Mouse (Mus musculus) cerebral cortex, adult 2 months (tissue): ENCODE data around the gene 9530053A07Rik.

Experiments
- WGBS: fragments of 180-500 bp; shearing (Covaris S2); methylation state at CpG from one replicate; pipeline ENCODE4 v1.1.7; 2018; 5-methylcytosine and 5-hydroxymethylcytosine counted together

The 9530053A07Rik gene

DNA sequence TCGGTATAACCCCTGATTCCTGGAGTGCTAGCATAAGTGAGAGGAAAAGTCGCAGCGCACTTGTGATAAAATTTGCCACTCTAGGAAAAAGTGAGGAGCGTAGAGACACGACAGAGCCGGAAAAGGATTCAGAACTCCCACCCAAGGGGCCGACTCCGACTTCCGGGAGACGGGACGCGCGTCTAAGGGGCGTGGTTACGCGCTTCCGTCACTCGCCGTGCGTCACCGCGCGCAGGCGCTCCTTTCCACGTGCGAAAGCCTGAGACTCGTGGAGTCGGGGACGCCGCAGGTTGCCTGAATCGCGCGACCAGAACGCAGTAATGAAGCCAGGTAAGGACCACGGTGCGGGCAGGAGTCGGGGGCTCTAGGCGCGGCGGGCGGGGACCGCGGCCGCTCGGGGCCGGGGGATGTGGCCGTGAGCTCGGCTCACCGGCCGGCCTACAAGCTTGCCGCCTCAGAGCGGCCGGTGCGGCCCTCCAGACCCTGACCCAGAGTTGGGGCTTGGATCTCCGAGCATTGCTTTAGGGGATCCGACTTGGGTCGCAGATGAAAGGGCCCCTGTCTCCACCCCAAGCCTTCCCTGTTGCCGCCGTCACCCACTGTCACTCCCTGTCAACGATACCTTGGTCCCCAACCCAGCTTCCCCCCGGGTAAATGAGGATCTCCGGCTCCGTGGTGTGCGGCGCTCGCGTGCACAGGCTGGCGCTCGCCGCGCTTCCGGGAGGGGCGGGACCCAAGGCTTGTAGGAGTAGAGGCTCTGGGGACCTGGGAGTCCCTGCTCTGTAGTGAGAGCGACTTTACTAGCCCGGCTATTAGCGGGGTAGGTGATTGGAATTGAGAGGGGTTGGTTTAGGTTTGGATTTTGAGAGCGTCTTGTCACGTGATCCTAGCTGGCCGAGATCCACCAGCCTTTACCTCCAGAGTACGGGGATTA, 40.5 kb downstream of the 9530053A07Rik start, which contains the start of gene Fbl:
Gene Fbl (plus strand): TSS at position 222 of the 934 bp plus-strand sequence.
- WGBS = under 1% methylated on average over 80 of the region's 80 CpGs

DNA sequence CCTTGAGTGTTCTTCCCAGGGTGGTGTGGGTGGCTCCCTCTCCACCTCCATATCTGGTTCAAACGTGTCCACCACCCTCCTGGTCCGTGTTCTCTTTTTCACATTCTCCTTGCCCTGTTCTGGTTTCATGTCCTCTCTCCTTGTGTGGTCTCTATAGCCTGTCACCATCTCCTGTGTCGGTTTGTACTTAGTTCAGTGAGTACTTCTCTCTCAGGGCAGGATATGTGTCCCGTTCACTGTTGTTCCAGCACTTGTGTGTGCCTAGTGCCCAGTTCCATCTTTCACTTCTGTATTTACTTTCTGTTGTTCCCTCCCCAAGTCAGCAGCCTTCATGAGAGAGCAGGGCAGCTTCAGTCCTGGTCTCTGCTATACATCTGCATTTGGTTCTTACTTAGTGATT, 46.1 kb downstream of the 9530053A07Rik start:
- WGBS = 65% methylated on average over 4 of the region's 4 CpGs

DNA sequence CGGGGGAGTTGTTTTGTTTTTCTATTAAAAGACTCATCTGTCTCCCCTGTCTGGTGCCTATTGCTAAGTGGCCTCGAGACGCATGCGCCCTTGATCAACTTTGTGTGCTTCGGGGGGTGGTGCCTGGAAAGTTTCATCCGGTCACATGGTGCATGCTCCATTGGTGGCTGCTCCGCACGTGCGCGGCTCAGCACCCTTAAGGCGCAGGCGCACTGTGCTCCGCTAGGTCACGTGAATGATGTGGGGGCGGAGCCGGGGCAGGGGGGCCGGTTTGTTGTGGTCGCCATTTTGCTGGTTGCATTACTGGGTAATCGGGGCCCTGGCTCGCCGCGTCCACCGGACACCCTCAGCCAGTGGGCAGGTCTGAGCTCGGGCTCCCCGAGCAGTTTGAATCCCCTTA, 50.0 kb downstream of the 9530053A07Rik start, which contains the start of gene Dyrk1b:
Gene Dyrk1b (plus strand): TSS at position 242 of the 400 bp plus-strand sequence.
- WGBS = 1% methylated on average over 25 of the region's 25 CpGs

DNA sequence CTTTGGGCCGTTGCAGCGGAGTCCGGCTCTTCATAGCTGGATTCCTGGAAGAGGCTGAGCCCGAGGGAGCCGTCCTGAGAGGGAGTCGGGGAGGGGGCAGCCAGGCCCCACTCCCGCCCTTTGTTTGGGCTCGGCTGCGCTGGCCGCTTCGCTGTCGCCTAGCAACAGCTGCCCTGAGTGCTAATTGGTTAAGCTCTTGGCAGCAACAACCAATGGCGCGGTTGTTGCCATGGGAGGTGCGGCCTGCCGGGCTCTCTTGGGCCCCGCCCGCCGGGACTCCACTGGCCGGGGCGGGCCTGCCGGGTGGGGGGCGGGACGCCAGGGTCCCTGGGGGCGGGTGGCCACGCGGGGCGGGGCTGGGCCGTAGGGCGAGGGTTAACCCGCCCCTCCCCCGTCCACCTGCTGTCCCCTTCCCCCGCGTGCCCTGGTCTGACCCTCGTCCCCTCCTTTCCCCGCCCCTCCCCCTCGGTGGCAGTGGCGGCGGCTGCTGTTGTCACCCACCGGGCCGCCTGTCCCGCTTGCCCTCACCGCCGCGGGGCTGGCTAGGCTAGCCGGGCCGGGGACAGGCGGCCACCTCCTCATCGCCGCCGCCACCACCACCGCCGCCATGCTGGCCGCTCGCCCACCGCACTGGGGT, 50.6 kb downstream of the 9530053A07Rik start:
- 2% methylated on average over 45 of the region's 56 CpGs for WGBS

DNA sequence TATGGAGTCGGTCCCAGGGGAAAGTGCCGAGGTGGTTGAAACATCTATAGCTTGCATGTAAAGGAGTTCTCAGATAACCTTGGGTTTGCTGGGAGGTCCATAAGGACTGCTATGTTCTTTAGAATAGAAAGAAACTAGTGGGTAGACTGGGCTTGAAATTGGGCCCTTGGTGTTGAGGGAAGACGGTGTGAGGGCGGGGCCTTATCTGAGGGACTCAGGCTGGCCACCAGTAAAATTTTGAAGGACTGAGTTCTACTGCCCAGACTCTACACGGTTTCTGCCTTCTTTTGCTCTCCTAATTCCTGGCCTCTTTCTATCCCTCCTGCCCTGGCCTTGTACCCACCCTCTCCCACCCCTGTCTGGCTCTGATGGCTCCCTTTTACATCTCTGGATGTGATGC, 51.6 kb downstream of the 9530053A07Rik start:
- WGBS = 48% methylated on average over 5 of the region's 5 CpGs

DNA sequence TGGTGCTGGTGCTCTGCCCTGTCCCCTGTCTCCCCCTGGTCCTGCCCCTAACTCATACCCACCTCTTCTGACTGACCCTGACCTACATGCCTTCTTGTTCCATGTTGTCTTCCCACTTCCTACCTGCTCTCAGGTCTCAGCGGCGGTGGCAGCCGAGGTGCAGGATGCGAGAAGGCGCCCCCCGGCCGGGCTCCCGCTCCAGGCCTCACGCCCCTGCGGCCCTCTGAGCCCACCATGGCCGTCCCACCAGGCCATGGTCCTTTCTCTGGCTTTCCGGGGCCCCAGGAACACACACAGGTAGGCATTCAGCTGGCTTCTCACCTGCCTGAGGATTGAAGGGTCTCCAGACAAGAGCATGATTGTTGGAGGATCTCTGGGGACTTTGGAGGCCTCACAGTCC, 52.1 kb downstream of the 9530053A07Rik start:
- 96% methylated on average over 12 of the region's 12 CpGs for WGBS

DNA sequence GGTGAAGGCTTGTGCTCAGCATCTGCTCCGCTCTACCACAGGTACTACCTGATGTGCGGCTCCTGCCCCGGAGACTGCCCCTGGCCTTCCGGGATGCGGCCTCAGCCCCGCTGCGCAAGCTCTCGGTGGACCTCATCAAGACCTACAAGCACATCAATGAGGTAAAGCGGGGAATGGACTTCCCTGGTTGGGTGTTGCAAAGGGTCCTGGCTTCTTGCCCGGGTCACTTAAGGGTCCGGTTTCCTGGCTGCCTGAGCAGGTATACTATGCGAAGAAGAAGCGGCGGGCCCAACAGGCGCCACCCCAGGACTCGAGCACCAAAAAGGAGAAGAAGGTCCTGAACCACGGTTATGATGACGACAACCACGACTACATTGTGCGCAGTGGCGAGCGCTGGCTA, 53.1 kb downstream of the 9530053A07Rik start:
- WGBS = 93% methylated on average over 22 of the region's 22 CpGs

DNA sequence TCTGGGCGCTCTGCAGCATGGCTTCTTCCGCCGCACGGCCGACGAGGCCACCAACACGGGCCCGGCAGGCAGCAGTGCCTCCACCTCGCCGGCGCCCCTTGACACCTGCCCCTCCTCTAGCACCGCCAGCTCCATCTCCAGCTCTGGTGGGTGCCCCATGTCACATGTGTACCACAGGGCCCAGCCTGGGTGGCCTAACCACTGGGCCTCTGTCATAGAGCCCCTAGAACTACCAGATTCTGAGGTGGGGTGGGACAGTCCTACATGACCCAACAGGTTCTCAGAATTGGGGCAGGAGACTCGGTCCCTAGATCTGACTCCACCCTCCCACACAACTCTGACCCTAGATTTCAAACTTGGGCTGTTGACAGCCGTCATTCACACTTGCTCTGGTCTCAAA, 56.6 kb downstream of the 9530053A07Rik start:
- 93% methylated on average over 14 of the region's 14 CpGs for WGBS

DNA sequence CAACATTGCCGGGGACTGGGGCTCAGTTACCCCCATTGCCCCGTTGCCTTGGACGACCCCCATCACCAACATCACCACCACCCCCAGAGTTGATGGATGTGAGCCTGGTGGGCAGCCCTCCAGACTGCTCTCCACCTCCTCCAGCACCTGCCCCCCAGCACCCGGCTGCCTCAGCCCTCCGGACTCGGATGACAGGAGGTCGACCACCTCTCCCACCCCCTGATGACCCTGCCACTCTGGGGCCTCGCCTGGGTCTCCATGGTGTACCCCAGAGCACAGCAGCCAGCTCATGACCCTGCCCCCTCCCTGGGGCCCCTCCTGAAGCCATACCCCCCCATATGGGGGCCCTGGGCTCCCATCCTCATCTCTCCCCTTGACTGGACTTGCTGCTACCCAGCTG, 57.4 kb downstream of the 9530053A07Rik start:
- 83% methylated on average over 8 of the region's 8 CpGs for WGBS

DNA sequence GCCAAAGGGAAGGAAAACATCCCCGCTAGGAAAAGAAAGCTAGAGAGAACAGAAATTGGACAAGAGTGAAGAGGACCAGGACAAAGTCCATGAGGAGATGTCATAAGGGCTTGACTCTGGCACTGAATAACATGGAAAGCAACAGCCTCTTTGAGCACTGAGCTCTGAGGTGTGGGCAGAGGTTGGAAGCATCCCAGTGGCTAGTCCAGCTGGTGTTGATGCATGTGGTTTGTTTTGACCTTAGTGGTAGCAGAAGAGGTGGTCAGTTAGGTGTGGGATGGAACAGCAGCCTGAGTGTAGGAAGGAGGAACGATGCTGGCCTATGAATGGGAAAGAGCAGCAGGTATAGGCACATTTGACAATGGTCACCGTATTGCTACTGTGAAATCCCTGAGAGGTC, 62.2 kb downstream of the 9530053A07Rik start:
- 86% methylated on average over 3 of the region's 3 CpGs for WGBS

DNA sequence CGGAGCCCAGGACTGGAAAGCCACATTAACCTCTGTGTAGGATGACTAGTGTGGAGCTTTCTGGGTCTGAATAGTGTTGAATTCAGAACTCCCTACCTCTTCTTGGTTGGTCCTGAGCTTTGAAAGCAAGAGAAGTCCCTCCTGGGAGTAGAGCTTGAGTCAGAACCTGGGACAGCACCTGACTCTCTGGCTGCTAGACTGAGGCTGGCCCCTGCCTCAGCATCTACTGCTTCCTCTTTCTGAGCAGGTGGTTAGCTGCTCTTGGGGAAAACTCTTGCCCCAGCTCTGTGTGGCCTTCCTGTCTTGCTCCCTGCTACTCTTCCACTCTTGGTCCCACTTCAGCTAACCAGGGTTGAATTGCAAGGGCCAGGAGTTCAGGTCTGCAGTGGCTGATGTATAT, 62.6 kb downstream of the 9530053A07Rik start:
- WGBS = 95% methylated on average over 1 of the region's 1 CpGs

DNA sequence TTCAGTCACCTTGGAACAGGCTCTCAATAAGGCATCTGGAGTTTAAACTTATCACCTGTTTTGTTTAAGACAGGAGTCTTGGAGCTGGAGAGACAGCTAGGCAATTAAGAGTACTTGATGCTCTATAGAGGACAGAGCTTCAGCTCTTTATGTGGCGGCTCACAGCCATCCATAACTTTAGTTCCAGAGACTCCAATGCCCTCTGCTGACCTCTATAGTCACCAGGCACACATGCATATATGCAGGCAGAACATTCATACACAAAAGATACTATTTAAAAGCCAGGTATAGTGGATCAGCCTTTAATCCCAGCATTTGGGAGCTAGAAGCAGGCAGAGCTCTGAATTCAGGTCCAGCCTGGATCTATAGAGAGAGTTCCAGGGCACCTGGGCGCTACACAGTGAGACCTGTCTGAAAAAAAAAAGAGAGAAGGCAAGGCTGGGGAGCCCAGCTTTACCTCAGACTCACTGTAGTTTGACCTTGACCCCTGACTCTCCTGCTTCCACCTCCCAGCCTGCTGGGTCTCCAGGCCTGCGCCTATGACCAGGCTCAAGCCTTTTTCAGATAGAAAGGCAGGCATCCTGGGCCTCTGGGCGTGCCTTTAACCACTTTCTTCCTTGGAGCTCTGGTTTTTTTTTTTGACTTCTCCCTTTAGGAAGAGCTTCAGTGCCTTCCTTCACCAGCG, 66.3 kb downstream of the 9530053A07Rik start:
- 88% methylated on average over 5 of the region's 5 CpGs for WGBS

DNA sequence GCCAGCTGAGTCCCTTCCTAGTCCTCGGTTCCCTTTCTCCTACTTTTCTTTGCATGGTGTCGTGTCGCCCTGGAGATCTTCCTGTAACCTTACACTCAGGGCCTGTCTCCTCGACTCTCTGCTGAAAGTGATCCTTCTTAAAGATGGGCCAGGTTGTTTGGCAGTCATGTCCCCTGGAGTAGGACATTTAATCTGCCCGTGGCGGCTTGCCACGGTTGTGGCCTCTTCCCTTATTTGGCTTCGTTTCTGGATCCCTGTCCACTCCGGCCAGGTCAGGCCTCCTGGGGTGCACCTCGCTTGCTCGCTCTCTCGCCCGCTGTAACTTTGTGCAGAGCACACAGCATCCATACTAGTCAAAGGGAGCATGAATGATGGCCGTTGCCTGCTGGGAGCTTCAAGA, 67.3 kb downstream of the 9530053A07Rik start:
- WGBS = 82% methylated on average over 14 of the region's 14 CpGs

DNA sequence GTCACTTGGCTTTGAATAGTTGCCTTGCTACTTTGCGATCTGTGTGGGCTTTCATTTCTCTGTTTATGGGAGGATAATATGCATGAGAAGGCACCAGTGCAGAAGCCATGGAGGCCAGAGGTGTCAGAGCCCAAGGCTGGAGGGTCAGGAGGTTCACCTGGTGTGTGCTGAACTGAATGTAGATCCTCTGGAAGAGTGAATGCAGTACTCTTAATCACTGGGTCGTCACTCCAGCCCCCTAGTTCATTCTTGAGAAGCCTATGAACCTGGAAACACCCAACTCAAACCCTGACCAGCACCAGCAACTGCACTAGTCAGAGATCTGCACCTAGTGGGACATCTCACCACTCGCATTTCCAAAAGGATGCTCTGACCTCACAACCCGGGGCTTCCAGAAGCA, 69.8 kb downstream of the 9530053A07Rik start:
- WGBS = 75% methylated on average over 4 of the region's 4 CpGs

DNA sequence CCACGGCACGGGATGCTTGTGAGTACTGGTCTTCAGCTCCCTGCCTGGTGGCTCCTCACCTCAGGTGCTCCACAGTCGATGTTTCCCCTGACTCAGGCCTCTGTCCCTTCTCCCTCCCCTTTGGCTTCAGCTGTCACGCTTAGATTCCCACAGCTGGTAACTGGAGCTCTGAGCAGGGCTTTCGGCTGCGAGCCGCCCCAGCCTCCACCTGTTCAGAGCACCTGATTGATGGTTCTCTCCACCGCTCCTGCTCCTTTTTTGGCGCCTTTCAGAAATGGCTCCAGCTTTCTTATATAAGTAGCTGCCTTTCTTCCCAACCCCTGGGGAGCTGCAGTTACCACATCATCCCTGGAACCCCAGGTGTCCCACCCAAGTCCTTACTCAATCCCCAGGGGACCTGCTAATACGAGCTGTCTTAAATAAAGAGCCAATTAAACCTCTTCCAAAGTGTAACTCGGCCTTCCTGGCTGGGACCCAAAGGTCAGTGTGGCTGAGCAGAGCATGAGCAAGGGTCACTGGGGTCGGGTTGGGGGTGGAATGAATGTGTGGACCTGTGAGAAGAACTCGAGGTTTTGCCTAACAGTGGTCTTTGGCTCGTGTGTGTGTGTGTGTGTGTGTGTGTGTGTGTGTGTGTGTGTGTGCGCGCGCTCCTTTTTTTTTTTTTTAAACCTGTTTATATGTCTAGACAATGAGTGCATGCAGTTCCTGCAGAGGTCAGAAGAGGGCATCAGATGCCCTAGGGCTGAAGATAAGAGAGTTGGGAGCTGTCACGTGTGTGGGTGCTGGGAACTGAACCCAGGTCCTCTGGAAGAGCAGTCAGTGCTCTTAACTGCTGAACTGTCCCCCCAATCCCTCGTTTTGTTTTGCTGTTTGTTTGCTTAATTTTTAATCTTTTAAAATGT, 74.2 kb downstream of the 9530053A07Rik start:
- 62% methylated on average over 19 of the region's 19 CpGs for WGBS

DNA sequence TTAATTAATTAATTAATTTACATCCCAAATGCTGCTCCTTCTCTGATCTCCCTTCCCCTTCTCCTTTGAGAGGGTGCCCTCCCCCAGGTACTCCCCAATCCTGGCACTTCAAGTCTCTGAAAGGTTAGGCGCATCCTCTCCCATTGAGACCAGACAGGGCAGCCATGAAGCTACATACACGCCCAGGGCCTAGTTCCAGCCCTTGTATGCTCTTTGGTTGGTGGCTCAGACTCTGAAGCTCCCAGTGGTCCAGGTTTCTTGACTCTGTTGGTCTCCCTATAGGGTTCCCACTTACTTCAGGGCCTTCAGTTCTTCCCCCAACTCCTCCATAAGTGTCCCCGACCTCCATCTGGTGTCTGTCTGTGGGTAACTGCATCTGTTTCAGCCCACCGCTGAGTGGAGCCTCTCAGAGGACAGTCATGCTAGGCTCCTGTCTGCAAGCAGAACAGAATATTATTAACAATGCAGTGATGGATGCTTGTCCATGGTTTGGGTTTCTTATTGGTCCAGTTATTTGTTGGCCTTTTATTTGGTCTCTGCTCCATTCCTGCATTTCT, 76.9 kb downstream of the 9530053A07Rik start:
- WGBS = 74% methylated on average over 4 of the region's 4 CpGs

DNA sequence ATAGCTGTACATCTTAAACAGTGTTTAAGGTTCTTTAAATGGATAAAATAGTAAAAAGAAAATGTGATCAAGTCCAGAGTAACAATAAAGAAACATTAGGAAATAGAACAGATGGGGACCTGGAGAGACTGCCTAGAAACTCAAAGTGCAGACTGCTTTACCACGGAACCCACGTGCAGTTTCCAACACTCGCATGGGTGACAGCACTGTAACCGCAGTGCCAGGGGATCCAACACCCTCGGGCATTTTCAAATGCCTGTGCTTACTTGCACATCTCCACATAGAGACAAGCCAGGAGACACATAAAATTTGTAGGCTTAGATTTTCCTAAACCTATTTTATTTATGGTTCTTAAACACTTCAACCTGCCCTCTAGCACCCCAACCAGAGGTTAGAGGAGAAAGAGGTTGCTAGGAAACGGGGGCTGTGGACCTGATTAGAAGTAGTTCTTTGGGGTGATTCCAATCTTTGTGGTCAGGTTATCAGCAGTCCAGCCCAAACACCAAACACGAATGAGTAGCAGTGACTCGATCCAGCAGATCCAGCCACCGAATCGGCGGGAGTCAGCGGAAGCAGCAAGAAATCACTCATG, 79.2 kb downstream of the 9530053A07Rik start:
- 32% methylated on average over 12 of the region's 12 CpGs for WGBS

DNA sequence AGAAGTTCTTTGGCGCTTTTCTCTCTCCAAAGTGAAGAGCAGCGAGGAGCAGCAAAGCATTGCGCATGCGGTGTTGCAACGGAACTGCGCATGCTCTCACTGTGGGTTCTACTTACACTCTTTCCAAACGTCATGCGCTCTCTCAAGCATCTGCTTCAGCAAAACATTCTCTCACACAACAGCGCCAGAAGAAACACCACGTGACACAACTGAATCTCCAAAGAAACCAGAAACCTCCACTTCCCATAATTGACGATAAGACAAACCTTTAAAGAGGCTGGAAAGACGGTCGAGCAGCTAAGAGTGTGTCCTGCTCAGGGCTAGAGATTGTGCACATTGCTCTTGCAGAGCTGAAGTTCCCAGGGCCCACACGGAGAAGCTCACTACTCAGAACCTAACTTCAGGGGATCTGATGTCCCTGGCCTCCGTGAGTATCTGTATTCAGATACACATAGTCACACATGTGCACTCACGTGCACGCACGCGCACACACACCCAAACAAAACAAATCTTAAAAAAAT, 79.8 kb downstream of the 9530053A07Rik start:
- 45% methylated on average over 19 of the region's 19 CpGs for WGBS

DNA sequence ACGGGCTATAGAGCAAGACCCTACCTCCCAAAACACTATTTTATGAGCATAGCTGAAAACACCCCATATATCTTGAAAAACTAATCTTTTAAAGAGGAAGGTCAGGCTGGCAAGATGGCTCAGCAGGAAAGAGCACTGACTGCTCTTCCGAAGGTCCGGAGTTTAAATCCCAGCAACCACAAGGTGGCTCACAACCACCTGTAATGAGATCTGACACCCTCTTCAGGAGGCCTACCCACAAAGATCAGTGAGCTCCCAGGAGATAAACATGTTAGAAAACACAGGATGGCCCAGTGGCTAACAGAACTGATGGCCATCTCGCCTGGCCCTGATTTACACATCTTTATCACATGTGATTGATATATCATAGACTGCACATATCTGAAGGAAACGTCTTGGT, 81.5 kb downstream of the 9530053A07Rik start:
- WGBS = 62% methylated on average over 5 of the region's 5 CpGs

DNA sequence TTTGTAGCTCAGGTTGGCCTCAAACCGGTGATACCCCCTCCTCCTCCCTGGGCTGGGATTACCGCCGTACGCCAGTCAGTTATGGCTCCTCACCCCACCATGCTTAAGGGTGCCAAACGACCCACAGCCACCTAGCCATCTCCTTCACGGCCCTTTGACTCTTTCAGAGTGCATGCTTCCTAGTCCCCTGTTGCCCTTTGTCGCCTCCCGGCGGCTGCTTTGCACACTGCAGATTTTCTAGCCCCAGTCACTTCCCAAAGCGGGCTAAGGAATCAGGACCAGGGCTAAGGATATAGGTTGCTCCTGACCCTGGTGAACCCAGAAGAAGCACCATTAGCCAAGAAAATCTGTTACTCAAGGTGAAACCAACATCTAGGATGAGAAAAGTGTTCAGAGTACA, 84.9 kb downstream of the 9530053A07Rik start:
- 35% methylated on average over 10 of the region's 10 CpGs for WGBS
